Mouse (Mus musculus): ENCODE data around the gene Fam198a. TPM values are rescaled to one million over a fixed set of nuclear protein-coding genes. Genes with fewer than 3 reads are reported as not detected.

Gene Fam198a
- total RNA-seq, 2 experiments from 2014 or later, result 0.95 to 1.8 TPM

DNA sequence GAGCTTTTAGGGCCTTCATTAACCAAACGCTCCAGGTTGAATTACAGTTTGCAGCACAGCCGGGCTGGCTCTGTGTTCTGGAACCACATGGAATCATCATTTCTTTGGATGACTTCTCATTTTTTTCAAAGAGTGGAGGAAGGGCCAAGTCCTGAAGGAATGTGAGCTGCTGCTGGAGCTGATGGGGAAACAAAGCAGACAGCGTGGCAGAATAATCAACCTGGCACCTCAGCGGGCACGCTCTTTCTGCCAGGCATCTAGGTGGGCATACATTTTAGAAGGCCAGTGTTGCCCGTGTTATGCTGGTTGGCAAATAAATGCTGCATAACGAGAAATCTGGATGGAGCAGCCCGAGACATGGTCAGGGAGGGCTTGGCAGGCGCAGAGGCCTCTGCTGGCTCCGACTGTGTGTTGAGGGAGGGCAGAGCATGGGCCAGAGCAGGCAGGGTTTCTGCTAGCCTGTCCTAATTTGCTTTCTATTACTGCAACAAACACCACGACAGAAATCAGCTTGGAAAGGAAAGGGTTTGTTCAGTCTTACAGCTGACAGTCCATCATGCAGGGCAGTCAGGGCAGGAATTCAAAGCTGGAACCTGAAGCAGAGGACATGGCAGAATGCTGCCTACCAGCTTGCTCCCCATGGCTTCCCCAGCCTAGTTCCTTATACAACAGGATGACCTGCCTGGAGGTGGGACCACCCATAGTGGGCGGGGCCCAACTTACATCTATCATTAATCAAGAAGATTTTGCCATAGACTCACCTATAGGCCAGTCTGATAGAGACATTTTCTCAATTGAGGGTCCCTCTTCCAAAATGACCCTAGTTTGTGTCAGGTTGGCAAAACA, 23.6 kb downstream of the Fam198a start:
- intact Hi-C loops (cut with DNase I), result no loop called here
- DNase-seq, result peak; percentile 33 to 58

DNA sequence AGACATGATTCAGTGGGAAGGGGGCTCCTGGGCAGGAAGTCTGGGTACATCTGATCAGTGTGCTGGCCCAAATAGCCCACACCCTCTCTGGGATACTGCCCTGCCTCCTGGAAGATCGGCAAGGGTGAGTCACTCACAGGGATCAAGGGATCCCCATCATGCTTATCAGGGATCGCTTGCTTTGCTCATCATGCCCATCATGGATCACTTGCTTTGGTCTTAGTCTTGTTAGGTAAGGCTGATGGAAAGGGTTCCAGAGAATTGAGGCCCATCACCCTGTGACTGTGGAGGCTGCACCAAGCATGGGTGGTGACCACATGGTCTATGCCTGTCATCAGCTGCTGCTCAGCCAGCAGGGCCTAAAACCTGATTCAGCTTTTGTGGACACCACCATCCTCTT, 24.5 kb downstream of the Fam198a start:
- intact Hi-C loops (cut with DNase I), result no loop called here

DNA sequence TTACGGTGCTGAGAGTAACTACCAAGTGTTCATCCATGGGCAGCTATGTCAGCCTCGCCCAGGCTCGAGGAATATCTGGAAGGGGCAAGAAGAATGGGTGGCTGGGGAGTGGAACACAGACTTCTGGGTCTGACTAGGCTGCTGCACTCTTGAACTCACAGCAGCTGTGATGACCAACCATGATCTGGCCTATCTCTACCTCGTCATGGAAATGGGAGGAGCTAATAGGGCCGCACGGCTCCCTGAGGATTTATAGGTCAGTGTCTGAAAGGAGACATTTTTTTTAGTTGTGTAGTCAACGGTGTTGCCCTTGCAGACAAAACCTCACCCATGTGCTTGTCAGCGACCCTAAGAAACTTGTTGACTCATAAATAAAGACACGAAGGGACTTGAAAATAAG, 30.3 kb downstream of the Fam198a start:
- intact Hi-C loops (cut with DNase I), result no loop called here
- DNase-seq, result no peak

More for the DNA sequence above, 24.5 kb downstream of the Fam198a start:
- DNase-seq, result no peak

DNA sequence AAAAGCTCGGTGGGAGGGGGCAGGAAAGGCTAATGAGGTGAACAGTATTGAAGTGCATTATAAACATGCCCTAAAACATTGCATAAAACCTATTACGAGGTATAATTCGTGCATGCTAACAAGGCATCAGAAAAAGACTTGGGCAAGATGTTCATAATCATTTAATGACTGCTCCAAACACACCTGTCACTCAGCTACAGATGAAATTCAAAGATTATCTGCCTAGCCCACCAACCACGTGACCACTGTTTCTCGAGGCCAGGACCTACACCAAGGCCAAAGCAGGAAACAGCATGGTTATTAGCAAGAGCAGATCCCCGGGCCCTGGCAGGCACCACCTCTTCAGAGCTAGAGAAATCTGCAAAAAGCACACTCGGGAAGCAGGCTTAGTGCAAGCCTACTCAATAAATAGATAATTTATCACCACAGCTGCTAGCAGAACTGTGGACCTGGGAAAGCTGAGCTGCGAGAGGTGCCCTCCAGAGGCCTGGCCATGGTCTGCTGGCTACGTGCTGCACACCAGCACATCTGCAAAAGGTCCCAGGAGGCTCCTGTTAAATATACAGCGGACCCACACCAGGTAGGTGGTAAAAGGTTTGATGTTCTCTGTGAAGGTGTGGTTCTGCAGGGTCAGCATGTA, 30.8 kb downstream of the Fam198a start:
- no peak for DNase-seq
- intact Hi-C loops (cut with DNase I), result no loop called here

DNA sequence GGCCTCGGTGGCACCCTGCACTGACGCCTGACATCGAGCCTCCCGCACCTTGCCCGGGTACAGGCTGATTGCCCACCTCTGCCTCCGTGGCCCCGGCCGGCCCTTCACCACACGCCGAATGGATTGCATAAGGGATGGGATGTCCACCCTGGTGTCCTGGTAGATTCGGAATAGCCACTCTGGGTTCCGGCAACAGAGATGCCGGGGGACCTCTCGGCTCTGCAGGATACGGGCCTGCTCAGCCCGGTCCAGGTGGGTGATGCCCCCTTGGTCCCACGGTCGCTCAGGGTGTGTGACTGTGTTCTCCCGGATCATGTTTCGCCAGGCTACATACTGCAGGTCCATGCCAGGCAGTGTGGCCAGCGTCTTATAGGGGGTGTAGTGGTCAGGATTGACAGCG, 31.4 kb downstream of the Fam198a start:
- DNase-seq, result no peak
- intact Hi-C loops (cut with DNase I), result no loop called here

DNA sequence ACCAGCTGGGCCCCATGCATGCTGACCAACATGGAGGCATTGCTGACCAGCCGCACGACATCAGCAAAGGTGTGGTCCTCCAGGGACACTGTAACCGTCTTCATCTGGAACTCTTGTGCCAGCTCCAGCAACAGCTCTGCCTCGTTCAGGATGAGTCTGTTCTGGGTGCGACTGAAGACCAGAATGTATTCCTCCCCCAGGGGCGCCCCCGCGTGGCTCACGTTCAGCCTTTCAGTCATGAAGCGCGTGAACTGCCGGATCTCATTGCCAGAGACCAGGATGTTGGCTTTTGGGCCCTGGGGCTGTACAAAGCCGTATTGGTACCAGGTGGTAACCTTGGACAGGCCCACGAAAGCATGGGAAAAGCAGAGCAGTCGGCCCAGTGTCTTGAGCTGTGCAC, 31.9 kb downstream of the Fam198a start:
- intact Hi-C loops (cut with DNase I), result no loop called here

DNA sequence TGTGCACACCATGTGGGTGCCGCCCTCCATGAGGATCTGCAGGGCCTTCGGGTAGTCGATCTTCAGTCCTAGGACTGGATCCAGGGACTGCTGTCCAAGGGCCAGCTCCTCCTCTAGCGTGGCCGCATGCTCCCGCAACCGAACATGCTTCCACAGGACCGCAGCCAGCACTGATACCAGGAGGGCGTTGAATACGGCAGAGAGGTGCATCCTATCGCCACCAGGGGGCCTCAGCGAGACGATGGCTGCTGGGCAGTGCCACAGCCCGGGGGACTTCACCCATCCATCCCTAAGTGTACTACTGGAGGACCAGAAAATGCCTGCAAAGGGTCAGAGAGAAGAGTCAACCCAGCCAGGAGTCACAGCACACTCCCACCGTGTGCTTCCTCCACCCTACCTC, 32.7 kb downstream of the Fam198a start:
- intact Hi-C loops (cut with DNase I), result no loop called here
- DNase-seq, result peak; percentile 74 to 80

More for the DNA sequence above, 31.9 kb downstream of the Fam198a start:
- DNase-seq, result no peak

DNA sequence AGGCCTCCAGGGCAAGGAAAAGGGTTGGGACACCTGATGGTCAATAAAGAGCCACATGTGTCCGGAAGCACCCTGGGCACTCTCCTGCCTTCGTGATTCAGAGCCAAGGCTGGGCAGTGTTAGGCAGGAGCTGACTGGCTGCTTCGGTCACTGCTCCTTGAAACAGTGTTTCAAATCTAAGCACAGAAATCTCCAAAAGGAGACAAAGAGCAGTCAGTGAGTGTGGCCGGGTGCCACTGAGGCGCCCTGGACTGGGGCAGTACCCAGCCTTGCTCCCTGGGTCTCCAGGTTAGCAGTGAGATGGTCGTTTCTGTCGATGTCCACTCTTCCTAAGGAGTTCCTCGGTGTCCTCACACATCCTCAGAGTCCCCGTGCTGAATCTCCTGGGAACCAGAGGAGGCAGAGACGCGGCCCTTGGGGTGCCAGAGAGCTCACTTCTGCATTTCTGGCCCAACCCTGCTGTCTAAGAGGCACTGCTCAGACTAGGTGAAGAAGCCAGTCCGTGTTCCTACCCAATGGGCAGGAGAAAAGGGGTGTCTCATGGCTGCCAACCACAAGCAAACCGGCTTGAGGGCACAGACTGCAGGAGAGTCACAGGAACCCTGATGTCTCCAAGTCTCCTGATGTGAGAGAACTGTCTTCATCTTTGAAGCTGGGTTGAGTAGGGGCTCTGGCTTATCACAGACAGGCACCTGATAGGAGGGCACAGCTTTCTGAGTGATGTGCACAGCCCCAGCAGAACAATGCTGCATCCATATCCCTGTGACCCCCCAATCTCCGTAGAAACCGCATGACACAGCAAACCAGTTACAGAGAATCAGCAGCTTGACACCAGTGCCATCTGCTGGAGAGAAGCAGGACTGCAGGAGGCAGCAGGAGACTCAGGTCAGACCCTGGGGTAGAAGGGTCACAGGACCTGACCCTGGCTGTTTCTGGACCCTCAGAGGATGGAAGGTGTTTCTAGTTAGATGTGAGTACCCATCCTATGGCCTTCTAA, 34.0 kb downstream of the Fam198a start:
- intact Hi-C loops (cut with DNase I), result loop anchor here (1.0 to 5.0 kb wide), 3 partner anchors 37 to 137 kb away; no protein-coding TSS in a partner anchor

DNA sequence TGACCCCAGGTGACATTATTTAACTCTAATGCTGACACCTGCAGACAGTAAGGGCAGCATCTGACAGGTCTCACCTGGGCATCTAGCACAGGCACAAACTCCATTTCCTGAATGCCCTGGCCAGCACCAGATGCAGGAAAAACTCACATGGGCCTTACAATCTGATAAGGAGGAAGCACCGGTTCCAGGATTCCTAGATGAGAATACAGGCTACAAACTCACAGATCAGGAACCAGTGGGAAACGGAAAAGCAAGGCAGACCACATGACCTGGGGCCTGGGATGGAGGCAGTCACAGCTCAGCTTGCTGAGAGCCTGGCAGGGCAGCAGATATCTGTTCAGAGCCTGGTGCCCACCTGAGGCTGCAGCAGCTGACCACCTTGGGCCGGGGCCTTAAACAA, 38.1 kb downstream of the Fam198a start:
- intact Hi-C loops (cut with DNase I), result loop anchor here (5.0 kb wide), 1 partner anchor 142 kb away; no protein-coding TSS in a partner anchor
- DNase-seq, result no peak

More for the DNA sequence above, 34.0 kb downstream of the Fam198a start:
- DNase-seq, result peak; percentile 81 to 87

DNA sequence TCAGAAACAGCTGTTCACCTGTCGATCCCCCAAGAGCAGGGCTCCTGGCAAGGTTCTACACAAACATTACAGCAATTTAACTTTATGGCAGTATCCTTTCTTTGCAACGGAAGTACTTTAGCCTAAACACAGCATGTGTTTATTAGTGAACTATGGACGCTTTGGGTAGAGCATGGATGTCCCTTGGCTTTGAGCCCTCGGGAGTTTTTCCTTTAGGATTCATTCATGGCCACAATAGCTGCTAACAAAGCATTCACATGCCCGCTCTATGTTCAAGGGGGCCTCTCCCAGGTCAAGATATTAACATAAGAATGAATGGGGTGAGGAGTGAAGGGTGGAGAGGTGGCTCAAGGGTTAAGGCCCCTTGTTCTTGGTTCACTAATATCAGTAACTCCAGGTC, 38.7 kb downstream of the Fam198a start:
- intact Hi-C loops (cut with DNase I), result loop anchor here (5.0 kb wide), 1 partner anchor 142 kb away; no protein-coding TSS in a partner anchor
- DNase-seq, result no peak

DNA sequence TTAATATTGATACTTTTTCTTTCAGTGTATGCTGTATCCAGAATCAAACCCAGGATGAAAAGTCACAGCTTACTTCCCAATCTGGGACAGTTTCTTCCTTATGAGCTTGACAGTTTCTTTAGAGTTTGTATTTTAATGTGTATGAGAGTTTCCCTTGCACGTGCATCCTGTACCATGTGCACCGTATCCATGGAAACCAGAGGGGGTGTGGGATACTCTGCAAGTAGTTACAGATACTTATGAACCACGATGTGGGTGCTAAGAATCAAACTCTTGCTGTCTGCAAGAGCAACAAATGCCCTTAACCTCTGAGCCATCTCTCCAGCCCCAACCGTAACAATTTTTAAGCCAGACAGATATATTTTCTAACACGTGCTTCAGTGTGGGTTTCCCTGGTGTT, 40.3 kb downstream of the Fam198a start:
- intact Hi-C loops (cut with DNase I), result no loop called here
- no peak for DNase-seq

DNA sequence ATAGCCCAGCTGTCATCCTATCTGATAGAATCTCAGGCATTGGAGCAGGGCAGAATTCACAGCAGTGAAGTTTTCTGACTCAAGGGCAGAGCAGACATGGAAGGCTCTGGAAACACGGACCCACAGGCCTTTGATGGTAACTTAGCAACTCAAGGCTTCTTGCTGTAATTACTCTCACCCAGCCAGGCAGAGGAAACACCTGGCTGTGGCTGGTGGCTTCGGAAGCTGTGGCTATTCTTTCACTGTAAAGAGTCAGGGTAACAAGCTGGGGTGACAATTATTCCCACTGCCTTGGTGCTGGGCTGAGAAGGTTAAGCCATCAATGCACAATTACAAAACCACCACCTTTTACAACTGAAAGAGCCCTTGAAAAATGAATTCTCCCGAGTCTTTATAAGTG, 42.3 kb downstream of the Fam198a start:
- no peak for DNase-seq
- intact Hi-C loops (cut with DNase I), result no loop called here

DNA sequence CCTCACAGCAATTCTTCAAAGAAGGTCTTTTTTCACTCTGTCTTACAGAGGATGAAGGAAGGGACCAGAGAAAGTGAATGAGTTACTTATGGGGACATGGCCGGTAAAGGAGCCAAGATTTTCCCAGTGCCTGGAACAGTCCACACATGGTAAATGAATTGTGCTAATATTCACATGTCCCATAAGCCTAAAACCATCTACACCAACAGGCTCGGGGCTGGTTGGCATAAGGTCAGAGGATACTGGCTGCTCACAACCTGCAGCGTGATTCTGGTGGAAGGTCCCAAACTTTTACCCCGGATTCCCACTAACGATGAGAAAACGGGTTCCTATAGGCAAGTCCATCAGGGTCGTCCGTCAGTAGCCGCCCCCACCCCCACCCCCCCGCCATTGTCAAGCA, 44.3 kb downstream of the Fam198a start:
- intact Hi-C loops (cut with DNase I), result no loop called here

DNA sequence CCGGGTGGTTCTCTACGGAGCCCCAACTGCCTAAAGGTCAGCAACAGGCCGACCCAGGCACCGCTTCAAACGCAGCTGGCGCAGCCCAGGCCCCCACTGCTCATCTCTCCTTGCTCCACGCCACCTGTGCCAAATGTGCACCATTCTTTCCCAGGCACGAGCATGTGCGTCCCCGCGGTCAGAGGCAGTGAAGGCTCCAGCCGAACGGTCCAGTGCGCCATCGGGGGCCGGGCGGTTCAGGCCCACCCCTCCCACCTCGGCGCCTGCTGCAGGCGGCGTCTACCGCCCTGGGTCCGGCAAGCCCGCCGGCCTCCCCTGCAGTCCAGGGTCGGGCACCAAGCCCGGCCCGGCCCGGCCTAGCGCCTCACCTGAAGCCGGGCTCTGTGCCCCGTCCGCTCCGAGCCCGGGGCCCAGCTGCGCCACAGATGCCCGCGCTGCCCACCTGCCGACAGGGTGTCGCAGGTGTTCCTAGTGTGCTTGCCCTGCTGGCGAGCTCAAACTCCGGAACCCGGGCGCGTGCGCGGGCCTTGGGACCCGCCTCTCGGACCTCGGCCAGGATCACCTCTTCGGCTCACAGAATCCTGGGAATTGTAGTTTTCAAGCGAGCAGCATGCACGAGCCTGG, 44.8 kb downstream of the Fam198a start:
- intact Hi-C loops (cut with DNase I), result no loop called here
- peak; percentile 84 to 86 for DNase-seq

More for the DNA sequence above, 44.3 kb downstream of the Fam198a start:
- no peak for DNase-seq

DNA sequence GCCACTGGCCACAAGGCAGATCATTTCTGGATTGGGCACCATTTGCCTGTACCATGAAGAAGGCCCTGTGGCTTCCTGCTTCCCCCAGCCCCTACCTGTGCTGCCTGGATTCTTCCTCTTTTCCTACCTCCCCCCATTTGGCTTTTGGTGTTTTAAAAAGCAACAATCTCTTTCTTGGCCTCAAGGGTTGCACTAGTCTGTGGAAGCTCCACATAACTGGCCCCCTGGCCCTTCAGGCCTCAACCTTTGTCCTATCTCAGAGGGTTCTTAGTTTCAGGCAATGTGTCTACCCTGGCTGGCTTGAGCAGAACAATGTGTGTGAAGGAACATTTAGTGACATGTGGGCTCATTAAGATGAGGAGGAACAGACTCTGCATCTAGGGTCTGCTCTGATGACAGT, 46.2 kb downstream of the Fam198a start, which contains the start of gene Pomgnt2:
Gene Pomgnt2 (minus strand): TSS at position 101 of the 400 bp plus-strand sequence.
- intact Hi-C loops (cut with DNase I), result no loop called here
- no peak for DNase-seq

DNA sequence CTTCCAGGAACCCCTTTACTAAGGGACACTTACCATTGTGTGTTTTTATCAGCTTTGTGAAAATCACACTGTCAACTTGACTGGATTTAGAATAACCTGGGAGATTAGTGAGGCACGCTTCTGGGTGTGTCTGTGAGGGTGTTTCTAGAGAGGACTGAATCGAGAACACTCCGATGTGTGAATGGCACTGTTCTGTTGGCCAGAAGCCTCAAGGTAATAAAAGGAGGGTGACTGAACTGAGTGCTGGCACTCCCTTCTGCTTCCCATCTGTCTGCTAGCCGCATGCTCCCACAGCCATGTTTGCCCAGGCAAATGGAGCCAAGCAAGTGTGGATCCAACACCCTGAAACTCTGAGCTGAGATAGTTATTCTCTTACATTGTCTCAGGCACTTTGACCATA, 47.2 kb downstream of the Fam198a start:
- DNase-seq, result no peak
- intact Hi-C loops (cut with DNase I), result no loop called here

DNA sequence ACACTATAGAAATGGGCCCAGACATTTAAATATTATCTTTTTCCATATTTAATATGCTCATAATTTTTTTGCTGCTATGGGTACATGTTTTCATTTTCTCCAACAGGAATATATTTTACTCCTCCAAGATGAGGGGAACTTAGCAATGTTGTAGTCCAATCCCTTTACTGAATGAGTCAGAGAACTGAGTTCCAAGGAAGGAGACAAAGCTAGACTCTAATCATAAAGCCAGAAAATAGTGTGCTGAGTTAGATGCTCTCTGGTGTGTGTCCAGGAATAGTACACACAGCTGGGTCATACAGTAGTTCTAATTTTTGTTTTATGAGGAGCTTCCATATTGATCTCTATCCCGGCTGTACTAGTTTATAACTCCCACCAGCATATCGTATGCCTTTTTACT, 55.4 kb downstream of the Fam198a start:
- intact Hi-C loops (cut with DNase I), result no loop called here
- DNase-seq, result no peak

DNA sequence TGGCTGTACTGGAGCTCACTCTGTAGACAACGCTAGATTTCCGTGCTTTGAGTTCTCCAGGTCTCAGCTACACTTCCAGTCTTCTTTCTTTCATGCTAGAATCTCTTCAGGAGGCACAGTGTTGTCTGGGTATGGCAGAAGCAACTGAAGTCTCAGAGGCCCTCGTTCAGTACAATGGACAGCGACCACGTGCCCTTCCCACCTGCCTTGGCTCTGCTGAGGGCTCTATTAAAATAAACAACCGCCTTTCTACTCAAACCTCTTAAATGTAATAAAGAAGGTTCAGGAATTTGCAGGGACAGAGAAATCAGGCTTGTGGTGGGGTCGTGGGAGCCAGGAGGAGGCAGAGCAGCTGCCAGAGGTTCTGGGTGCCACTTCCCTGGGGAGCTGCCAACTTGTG, 55.8 kb downstream of the Fam198a start:
- DNase-seq, result no peak
- intact Hi-C loops (cut with DNase I), result no loop called here

DNA sequence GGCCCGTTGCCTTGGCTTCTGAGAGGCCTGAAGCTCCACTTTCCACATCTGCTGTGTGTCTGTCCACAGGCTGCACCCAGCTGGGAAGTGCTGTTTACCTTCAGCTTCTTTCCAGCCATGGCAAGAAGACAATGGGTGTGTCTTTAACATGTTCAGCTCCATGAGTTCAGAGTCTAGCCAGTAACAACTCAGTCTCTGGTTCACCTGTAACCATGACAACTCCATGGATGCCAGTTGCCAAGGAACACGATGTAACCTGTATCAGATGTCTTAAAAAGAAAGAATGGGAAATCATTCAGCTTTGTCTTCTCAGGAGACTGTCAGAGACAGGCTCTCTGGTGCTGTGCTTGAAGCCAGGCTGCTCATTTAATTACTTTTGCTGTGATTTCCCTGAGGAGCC, 58.1 kb downstream of the Fam198a start:
- no peak for DNase-seq
- intact Hi-C loops (cut with DNase I), result no loop called here

DNA sequence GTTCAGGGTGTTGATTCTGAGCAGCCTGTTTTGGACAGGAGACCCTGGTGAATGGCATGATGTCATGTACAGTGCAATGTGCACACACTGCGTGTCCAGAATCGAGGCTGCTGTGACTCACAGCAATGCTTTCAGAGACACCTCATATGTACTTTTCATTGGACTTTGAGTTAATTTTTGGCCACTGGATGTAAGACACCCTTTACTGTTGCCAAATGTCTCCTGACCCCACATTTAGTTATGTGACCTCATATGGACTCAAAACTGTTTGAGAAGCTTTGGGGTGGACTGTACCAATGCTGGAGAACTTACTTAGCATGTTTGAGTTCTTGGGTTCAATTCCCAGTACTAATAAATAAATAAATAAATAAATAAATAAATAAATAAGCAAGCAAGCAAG, 60.0 kb downstream of the Fam198a start:
- no peak for DNase-seq
- intact Hi-C loops (cut with DNase I), result loop anchor here (10.0 kb wide), 1 partner anchor 304 kb away; no protein-coding TSS in a partner anchor
